Mouse (Mus musculus): Measurements from ENCODE around the gene Morf4l1.

DNA sequence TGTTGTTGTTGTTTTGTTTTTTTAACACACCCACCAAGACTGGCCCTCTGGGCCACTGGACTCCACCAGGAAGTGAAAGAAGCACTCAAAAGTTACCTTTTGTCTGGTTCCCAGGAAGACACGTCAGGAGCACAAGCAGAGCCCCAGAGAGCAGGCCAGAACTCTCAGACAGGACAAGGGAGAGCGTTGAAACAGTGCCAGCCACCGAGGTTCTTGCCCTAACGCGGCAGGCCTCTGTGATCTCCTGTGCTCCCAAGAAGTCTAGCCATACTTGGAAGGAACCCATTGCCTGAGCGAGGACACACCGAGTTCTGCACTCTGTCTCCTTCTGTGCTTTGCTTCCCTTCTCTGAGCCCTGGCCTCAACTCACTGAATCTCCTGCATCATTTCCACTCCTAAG lies 44.4 kb downstream of the Morf4l1 start:
- TF ChIP-seq CTCF (IDR thresholded peaks at IDR 0.05; ENCODE audit: low read depth) (no peak), EP300 (IDR thresholded peaks at IDR 0.05; ENCODE audit: low read depth) (no peak)

Data from liver, embryonic 14.5 days (tissue).